Mouse (Mus musculus) lung, adult 2 months (tissue): ENCODE results near the gene Rbm39.

ENCODE experiments used
- CTCF ChIP-seq: fragments of 200-500 bp; IDR thresholded peaks from 2 replicates; pipeline ENCODE4 v1.5.1; 2011; ENCODE audit warnings: mild to moderate bottlenecking, low read length, control low read depth; ENCODE audit not compliant: insufficient read depth
- POLR2A ChIP-seq: fragments of 200-500 bp; IDR thresholded peaks from 2 replicates; pipeline ENCODE4 v1.6.1; 2011; ENCODE audit warnings: low read depth, mild to moderate bottlenecking, control low read depth, low read length, borderline replicate concordance; ENCODE audit errors: extremely low read depth

GRCm38 (mm10) chr2:156179796-156180093 is 293 bp downstream of the Rbm39 start:
- TF ChIP-seq POLR2A = no peak
- TF ChIP-seq CTCF = no peak
